Mouse (Mus musculus) heart, embryonic 16.5 days (tissue): Measurements from ENCODE around the gene Ston1. TPM values are rescaled to one million over a fixed set of nuclear protein-coding genes. Genes with fewer than 3 reads are reported as not detected.

Experiments
- ATAC-seq: fragments of 200-750 bp; cut with Nextera tagmentation; replicated peaks from 2 replicates; pipeline ENCODE4 v1.8.0; 2017; ENCODE audit warnings: moderate number of reproducible peaks; ENCODE audit not compliant: insufficient read depth, low FRiP score; ENCODE audit errors: extremely low read depth
- H3K27ac ChIP-seq: fragments of 300-500 bp; sonication (generic); 2 replicates; pipeline ENCODE4 v1.5.1; 2014; ENCODE audit warnings: mild to moderate bottlenecking, low read length, control low read depth, moderate library complexity
- H3K27me3 ChIP-seq: fragments of 300-500 bp; sonication (generic); 2 replicates; pipeline ENCODE4 v1.6.1; 2014; ENCODE audit warnings: low read length, mixed read lengths; ENCODE audit not compliant: control insufficient read depth, insufficient read depth
- H3K36me3 ChIP-seq: fragments of 300-500 bp; sonication (generic); 2 replicates; pipeline ENCODE4 v1.6.1; 2014; ENCODE audit not compliant: control insufficient read depth, insufficient read depth
- H3K4me1 ChIP-seq: fragments of 300-500 bp; sonication (generic); 2 replicates; pipeline ENCODE4 v1.6.1; 2014; ENCODE audit warnings: low read length, mixed read lengths; ENCODE audit not compliant: control insufficient read depth, insufficient read depth
- H3K4me2 ChIP-seq: fragments of 300-500 bp; sonication (generic); 2 replicates; pipeline ENCODE4 v1.6.1; 2014; ENCODE audit warnings: low read depth, mild to moderate bottlenecking, control low read depth, low read length
- H3K4me3 ChIP-seq: fragments of 300-500 bp; sonication (generic); 2 replicates; pipeline ENCODE4 v1.5.1; 2014; ENCODE audit warnings: mild to moderate bottlenecking, control low read depth, low read length
- H3K9ac ChIP-seq: fragments of 300-500 bp; sonication (generic); 2 replicates; pipeline ENCODE4 v1.6.1; 2014; ENCODE audit warnings: low read length, control low read depth
- H3K9me3 ChIP-seq: fragments of 300-500 bp; sonication (generic); replicated peaks from 2 replicates; pipeline ENCODE4 v1.6.1; 2016; ENCODE audit warnings: low read length; ENCODE audit not compliant: control insufficient read depth
- WGBS: fragments of 180-500 bp; shearing (Covaris S2); extraction: QIAGEN DNeasy Blood & Tissue Kit; methylation state at CpG from one replicate; pipeline ENCODE4 v1.1.7; 2014; 5-methylcytosine and 5-hydroxymethylcytosine counted together
- polyA plus RNA-seq: library from polyadenylated mRNA; unstranded; fragments of >200 nt; fragmentation: Nextera tagmentation; extraction: Ambion mirVana; gene quantifications from 2 replicates; pipeline ENCODE4 v1.2.1, GENCODE M21; 2015

The Ston1 gene
- polyA plus RNA-seq, 1 experiment from 2014 or later, result 4.7 TPM

- Histone ChIP-seq H3K9ac (no peak overlapping the region), H3K4me3 (no peak overlapping the region), H3K4me1 (no peaks in the 10 kb centered on the region), H3K27ac (no peak overlapping the region), H3K36me3 (no peaks in the 10 kb centered on the region), H3K27me3 (no peaks in the 10 kb centered on the region), H3K4me2 (no peak overlapping the region), H3K9me3 (no peaks in the 10 kb centered on the region)
- no peak for ATAC-seq
- 53% methylated on average over 2 of the region's 2 CpGs for WGBS
These were observed 68.6 kb downstream of the Ston1 start for GRCm38 (mm10) chr17:88666076-88666475.

DNA sequence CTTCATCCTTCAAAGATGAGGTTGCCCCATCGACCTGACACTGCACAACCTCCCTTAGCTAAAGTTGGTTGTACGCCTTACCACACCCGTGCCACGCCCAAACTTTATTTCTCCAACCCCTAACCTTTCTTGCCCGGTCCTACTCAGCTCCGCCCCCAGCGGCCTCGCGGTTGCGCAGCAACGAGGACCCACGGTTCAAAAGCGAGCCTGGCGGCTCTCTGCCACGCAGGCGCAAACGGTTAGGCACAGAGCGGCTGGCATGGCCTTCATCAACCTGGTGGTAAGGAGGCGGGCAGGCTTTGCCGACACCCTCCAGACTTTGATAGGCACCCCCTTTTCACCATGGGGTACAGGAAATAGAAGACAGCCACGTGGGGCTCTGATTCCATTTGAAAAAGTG is 71.0 kb downstream of the Ston1 start, which contains the start of gene Gtf2a1l:
TSS of gene Gtf2a1l (plus strand) at position 209 of the 400 bp plus-strand sequence.
- no peak within 1 kb of the TSS for H3K9ac ChIP-seq
- WGBS, result 19% methylated on average over 21 of the region's 21 CpGs
- peak within 1 kb of the TSS; percentile 1; the same call in 1 of the 2 replicates for H3K4me3 ChIP-seq

GRCm38 (mm10) chr17:88669921-88670320 is 72.4 kb downstream of the Ston1 start:
- Histone ChIP-seq H3K9ac (no peak overlapping the region), H3K27me3 (no peaks in the 10 kb centered on the region), H3K4me1 (no peaks in the 10 kb centered on the region), H3K9me3 (no peaks in the 10 kb centered on the region), H3K4me2 (no peak overlapping the region), H3K27ac (no peak overlapping the region), H3K36me3 (no peaks in the 10 kb centered on the region), H3K4me3 (no peak overlapping the region)
- 74% methylated on average over 2 of the region's 2 CpGs for WGBS
- no peak for ATAC-seq

More for the DNA sequence above, 71.0 kb downstream of the Ston1 start, which contains the start of gene Gtf2a1l:
- H3K27me3 ChIP-seq, result no peaks in the 10 kb centered on the region
- 0 out of 2 replicates have a peak, but pooled peaks have one; percentile 32 for ATAC-seq
- H3K27ac ChIP-seq, result no peak within 1 kb of the TSS
- peak within 1 kb of the TSS; percentile 41 for H3K4me2 ChIP-seq
- H3K9me3 ChIP-seq, result no peaks in the 10 kb centered on the region
- no peaks in the 10 kb centered on the region for H3K4me1 ChIP-seq
- H3K36me3 ChIP-seq, result no peaks in the 10 kb centered on the region

GRCm38 (mm10) chr17:88670800-88671199 is 73.3 kb downstream of the Ston1 start:
- H3K4me2 ChIP-seq, result no peak overlapping the region
- H3K27me3 ChIP-seq, result no peaks in the 10 kb centered on the region
- no peak overlapping the region for H3K4me3 ChIP-seq
- H3K9ac ChIP-seq, result no peak overlapping the region
- ATAC-seq, result no peak
- no peaks in the 10 kb centered on the region for H3K36me3 ChIP-seq
- H3K4me1 ChIP-seq, result no peaks in the 10 kb centered on the region
- WGBS, result 60% methylated on average over 4 of the region's 4 CpGs
- H3K9me3 ChIP-seq, result no peaks in the 10 kb centered on the region
- H3K27ac ChIP-seq, result no peak overlapping the region

DNA sequence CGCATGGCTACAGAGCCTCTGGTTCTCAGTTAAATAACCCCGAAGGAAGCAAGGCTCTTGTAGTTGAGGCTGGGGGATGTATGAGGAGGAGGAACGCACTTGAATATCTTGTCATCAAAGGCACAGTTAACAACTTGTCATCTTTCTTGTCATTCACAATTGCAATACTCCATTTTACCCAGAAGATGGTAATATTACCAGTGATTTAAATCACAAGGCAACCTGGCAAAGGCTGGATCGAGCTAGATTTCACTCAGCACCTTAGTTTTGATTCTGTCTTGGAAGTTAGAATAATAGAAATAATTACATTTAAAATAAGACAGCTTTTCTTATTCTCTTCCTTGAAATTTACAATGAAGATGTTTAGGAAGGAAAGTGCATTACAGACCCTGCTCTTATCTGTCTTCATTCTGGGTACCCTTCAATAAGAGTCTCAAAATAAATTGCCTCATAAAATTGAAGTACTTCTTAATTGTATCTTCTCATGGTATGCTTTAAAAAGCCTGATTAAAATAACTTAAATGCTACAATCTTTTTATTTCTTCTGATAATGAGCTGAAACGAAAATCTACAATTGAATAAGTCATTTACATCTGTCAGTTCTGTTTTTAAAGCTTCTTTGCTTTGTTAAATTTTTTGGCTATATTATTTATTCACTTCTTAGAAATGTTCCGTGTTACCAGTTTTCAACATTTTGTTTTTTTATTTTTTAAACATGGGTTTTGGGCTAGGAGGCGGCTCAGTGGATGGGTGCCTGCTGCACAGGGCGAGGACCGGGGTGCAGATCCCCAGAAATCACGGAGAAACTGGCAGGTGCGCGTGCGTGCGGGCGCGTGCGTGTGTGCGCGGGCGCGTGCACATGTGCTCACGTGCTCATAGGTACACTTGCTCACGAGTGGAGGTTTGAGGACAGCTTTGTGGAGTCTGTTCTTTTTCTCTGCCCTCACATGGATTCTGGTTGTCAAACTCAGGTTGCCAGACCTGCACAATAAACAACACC is 78.1 kb downstream of the Ston1 start:
- Histone ChIP-seq H3K4me2 (no peak overlapping the region), H3K9ac (no peak overlapping the region), H3K4me1 (no peaks in the 10 kb centered on the region), H3K27ac (no peak overlapping the region), H3K36me3 (no peaks in the 10 kb centered on the region), H3K9me3 (no peaks in the 10 kb centered on the region), H3K27me3 (no peaks in the 10 kb centered on the region), H3K4me3 (no peak overlapping the region)
- ATAC-seq, result no peak
- WGBS, result 88% methylated on average over 23 of the region's 23 CpGs

DNA sequence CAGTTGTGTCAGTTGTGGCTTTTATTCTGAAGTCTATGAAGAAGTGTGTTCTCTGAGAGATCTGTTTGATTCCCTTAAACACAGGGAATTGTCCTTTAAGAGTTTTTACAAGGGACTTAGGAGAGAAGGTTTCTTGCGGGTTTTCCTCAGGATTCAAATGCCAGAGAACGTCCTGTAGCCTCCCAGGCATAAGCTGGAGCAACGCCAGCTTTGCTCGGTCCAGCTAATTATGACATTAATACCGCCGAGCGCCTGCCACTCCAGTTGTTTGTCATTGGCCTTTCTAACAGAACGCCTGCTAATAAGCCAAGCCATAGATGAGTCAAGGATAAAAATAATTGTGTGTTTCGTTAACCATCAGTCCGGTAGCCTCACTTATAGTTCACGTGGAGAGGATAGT is 90.7 kb downstream of the Ston1 start:
- Histone ChIP-seq H3K9me3 (no peaks in the 10 kb centered on the region), H3K27me3 (no peaks in the 10 kb centered on the region), H3K4me3 (no peak overlapping the region), H3K4me1 (no peaks in the 10 kb centered on the region), H3K36me3 (no peaks in the 10 kb centered on the region), H3K27ac (no peak overlapping the region), H3K4me2 (no peak overlapping the region), H3K9ac (no peak overlapping the region)
- WGBS, result 67% methylated on average over 11 of the region's 11 CpGs
- no peak for ATAC-seq

GRCm38 (mm10) chr17:88696656-88697333 is 99.3 kb downstream of the Ston1 start:
- WGBS, result 53% methylated on average over 9 of the region's 9 CpGs

GRCm38 (mm10) chr17:88700901-88701300 is 103.4 kb downstream of the Ston1 start:
- Histone ChIP-seq H3K4me2 (no peak overlapping the region), H3K27me3 (no peaks in the 10 kb centered on the region), H3K4me3 (no peak overlapping the region), H3K9me3 (no peaks in the 10 kb centered on the region), H3K9ac (no peak overlapping the region), H3K27ac (no peak overlapping the region), H3K4me1 (no peaks in the 10 kb centered on the region), H3K36me3 (no peaks in the 10 kb centered on the region)
- no peak for ATAC-seq

More at GRCm38 (mm10) chr17:88696656-88697333, 99.3 kb downstream of the Ston1 start:
- no peak for ATAC-seq
- H3K4me2 ChIP-seq, result no peak overlapping the region
- H3K27me3 ChIP-seq, result no peaks in the 10 kb centered on the region
- H3K4me1 ChIP-seq, result no peaks in the 10 kb centered on the region
- no peaks in the 10 kb centered on the region for H3K9me3 ChIP-seq
- H3K4me3 ChIP-seq, result no peak overlapping the region
- H3K36me3 ChIP-seq, result no peaks in the 10 kb centered on the region
- no peak overlapping the region for H3K27ac ChIP-seq
- H3K9ac ChIP-seq, result no peak overlapping the region

DNA sequence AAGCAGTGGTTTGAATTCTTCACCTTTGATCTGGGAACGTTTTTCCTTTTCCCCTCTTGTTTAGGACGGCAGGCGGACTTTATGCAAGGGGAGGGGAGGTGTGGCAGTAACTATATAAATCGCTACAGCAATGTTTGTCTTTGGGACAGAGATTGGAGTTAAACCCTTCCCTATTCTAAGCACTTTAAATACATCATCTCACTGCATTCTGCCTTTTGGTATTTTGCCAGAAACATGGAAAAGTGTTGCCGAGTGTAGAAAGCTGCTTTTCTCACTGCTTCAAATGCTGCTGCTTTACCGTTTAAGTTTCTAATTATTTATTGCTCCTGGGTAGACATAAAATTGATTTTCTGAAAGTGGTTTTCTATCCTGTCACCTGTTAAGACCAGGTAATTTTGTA is 104.9 kb downstream of the Ston1 start:
- Histone ChIP-seq H3K4me2 (peak overlapping the region; percentile 4; the same call in 1 of the 2 replicates), H3K27me3 (no peaks in the 10 kb centered on the region), H3K4me1 (no peaks in the 10 kb centered on the region), H3K27ac (no peak overlapping the region), H3K9me3 (no peaks in the 10 kb centered on the region), H3K36me3 (no peaks in the 10 kb centered on the region), H3K9ac (no peak overlapping the region), H3K4me3 (no peak overlapping the region)
- ATAC-seq, result no peak
- WGBS, result 27% methylated on average over 6 of the region's 6 CpGs
